ENCODE assay signal across 9 mouse cellular contexts in genomic region chr16:85110428-85110827, GRCm38 (mm10).
DNase-seq lines count a peak whose midpoint lies in the region; ATAC-seq lines count a peak whose summit lies in the region.
"Had no signal": no experiment of that assay in that cellular context is flagged by ENCODE, and none has a peak within 500 bp of the region (broad histone marks: within the 10 kb centered on the region; RNA-seq: fewer than 3 reads in every experiment).

No protein-coding gene starts in this region.

- H3K9me3 ChIP-seq in hindbrain, embryonic 10.5 days: no peaks in the 10 kb centered on the region
- H3K9me3 ChIP-seq in hindbrain, embryonic 11.5 days (ENCODE audit: control insufficient read depth, low read length): no peaks in the 10 kb centered on the region
- H3K9me3 ChIP-seq in limb, embryonic 13.5 days: no peaks in the 10 kb centered on the region

- H3K4me1 ChIP-seq in hindbrain, embryonic 10.5 days (replicated peaks): peaks cover 20% of the 10 kb centered on the region
- no peaks in the 10 kb centered on the region for H3K4me1 ChIP-seq in hindbrain, embryonic 11.5 days (replicated peaks; ENCODE audit: control insufficient read depth, insufficient read depth, low read length)
- H3K4me1 ChIP-seq in limb, embryonic 13.5 days: peaks cover 27% of the 10 kb centered on the region

- WGBS in hindbrain, embryonic 10.5 days: 81% methylated on average over 13 of the region's 13 CpGs
- WGBS in hindbrain, embryonic 11.5 days: 65% methylated on average over 13 of the region's 13 CpGs
- WGBS in limb, embryonic 13.5 days: 31% methylated on average over 13 of the region's 13 CpGs

- DNase-seq in hindbrain, embryonic 10.5 days (ENCODE audit: low spot score): peak; percentile 2
- no peak for DNase-seq in hindbrain, embryonic 11.5 days (ENCODE audit: low spot score)
- DNase-seq in right cerebral cortex, adult 18-20 months: peak; percentile 53
- no peak for DNase-seq in right cerebral cortex, postnatal 25 days
- no peak for DNase-seq in yolk sac, embryonic 10.5 days (ENCODE audit: low spot score)
- DNase-seq in urinary bladder, postnatal 25 days (ENCODE audit: low spot score): no peak
- DNase-seq in heart, postnatal 14 days: no peak
- DNase-seq: kidney, postnatal 14 days had no signal

- intact Hi-C loops in heart, postnatal 14 days (cut with DNase I): no loop called here

- H3K36me3 ChIP-seq in hindbrain, embryonic 10.5 days: peaks cover 5% of the 10 kb centered on the region; the same call in 1 of the 2 replicates
- H3K36me3 ChIP-seq in hindbrain, embryonic 11.5 days (ENCODE audit: control insufficient read depth, insufficient read depth, low read length): no peaks in the 10 kb centered on the region
- H3K36me3 ChIP-seq in limb, embryonic 13.5 days: 0 out of 2 replicates have a peak, but pooled peaks cover 5% of the 10 kb centered on the region

- no peaks in the 10 kb centered on the region for H3K27me3 ChIP-seq in hindbrain, embryonic 10.5 days (ENCODE audit: insufficient read depth, poor library complexity, severe bottlenecking)
- no peaks in the 10 kb centered on the region for H3K27me3 ChIP-seq in hindbrain, embryonic 11.5 days (ENCODE audit: control insufficient read depth, insufficient read depth, low read length)
- H3K27me3 ChIP-seq in limb, embryonic 13.5 days: no peaks in the 10 kb centered on the region

- peak overlapping the region; percentile 6; the same call in 1 of the 2 replicates for H3K27ac ChIP-seq in hindbrain, embryonic 10.5 days
- H3K27ac ChIP-seq in hindbrain, embryonic 11.5 days (ENCODE audit: low read depth, low read length): no peak overlapping the region
- peak overlapping the region; percentile 28; the same call in 1 of the 2 replicates for H3K27ac ChIP-seq in limb, embryonic 13.5 days

- no peak overlapping the region for H3K4me2 ChIP-seq in hindbrain, embryonic 11.5 days (replicated peaks; ENCODE audit: low read depth, low read length)
- peak overlapping the region; percentile 34 for H3K4me2 ChIP-seq in limb, embryonic 13.5 days (replicated peaks)

- ATAC-seq in hindbrain, embryonic 11.5 days (ENCODE audit: low FRiP score): no peak
- ATAC-seq in limb, embryonic 13.5 days (ENCODE audit: low FRiP score, low read depth): peak; percentile 76

- H3K9ac ChIP-seq in hindbrain, embryonic 11.5 days (ENCODE audit: low read depth, low read length): no peak overlapping the region
- no peak overlapping the region for H3K9ac ChIP-seq in limb, embryonic 13.5 days

- H3K4me3 ChIP-seq in hindbrain, embryonic 10.5 days: no peak overlapping the region
- no peak overlapping the region for H3K4me3 ChIP-seq in hindbrain, embryonic 11.5 days (ENCODE audit: low read depth, low read length)
- H3K4me3 ChIP-seq in limb, embryonic 13.5 days: no peak overlapping the region

Comparison
In these comparisons a context has a peak if more than half of its experiments do, and no peak if none do; other contexts are left out.
1. DNase-seq: peak in hindbrain, embryonic 10.5 days (single experiment) and right cerebral cortex, adult 18-20 months (single experiment); none in hindbrain, embryonic 11.5 days (single experiment), right cerebral cortex, postnatal 25 days (single experiment), yolk sac, embryonic 10.5 days (single experiment), urinary bladder, postnatal 25 days (single experiment) and heart, postnatal 14 days (0 of 2).